Mouse (Mus musculus) embryonic facial prominence, embryonic 14.5 days (tissue): Measurements from ENCODE around the gene 1700049E17Rik1. TPM values are rescaled to one million over a fixed set of nuclear protein-coding genes. Genes with fewer than 3 reads are reported as not detected.
"Not testable (repeated sequence)": the region's sequence is repeated elsewhere in the genome, so short reads cannot be mapped to it uniquely, and the experiment has no call there.

Experiments used
- ATAC-seq: fragments of 200-750 bp; cut with Nextera tagmentation; 2 replicates; pipeline ENCODE4 v1.8.0; 2017; ENCODE audit warnings: low read depth, moderate number of reproducible peaks, moderate TSS enrichment
- DNase-seq: peaks from one replicate; pipeline ENCODE4 v3.0.0-alpha.2; 2015; ENCODE audit warnings: low spot score
- H3K27ac ChIP-seq: fragments of 300-500 bp; sonication (generic); replicated peaks from 2 replicates; pipeline ENCODE4 v1.5.1; 2014; ENCODE audit warnings: low read depth, mild to moderate bottlenecking, low read length, moderate library complexity
- H3K27me3 ChIP-seq: fragments of 300-500 bp; sonication (generic); replicated peaks from 2 replicates; pipeline ENCODE4 v1.6.1; 2014; ENCODE audit warnings: low read length; ENCODE audit not compliant: control insufficient read depth, insufficient read depth
- H3K36me3 ChIP-seq: fragments of 300-500 bp; sonication (generic); 2 replicates; pipeline ENCODE4 v1.6.1; 2014; ENCODE audit warnings: low read length, mixed read lengths; ENCODE audit not compliant: control insufficient read depth, insufficient read depth
- H3K4me1 ChIP-seq: fragments of 300-500 bp; sonication (generic); 2 replicates; pipeline ENCODE4 v1.6.1; 2014; ENCODE audit warnings: antibody characterized with exemption, low read length; ENCODE audit not compliant: control insufficient read depth, insufficient read depth
- H3K4me2 ChIP-seq: fragments of 300-500 bp; sonication (generic); 2 replicates; pipeline ENCODE4 v1.6.1; 2014; ENCODE audit warnings: low read depth, mild to moderate bottlenecking, low read length, moderate library complexity, mixed read lengths
- H3K4me3 ChIP-seq: fragments of 300-500 bp; sonication (generic); 2 replicates; pipeline ENCODE4 v1.5.1; 2014; ENCODE audit warnings: low read depth, mild to moderate bottlenecking, low read length
- H3K9ac ChIP-seq: fragments of 300-500 bp; sonication (generic); 2 replicates; pipeline ENCODE4 v1.6.1; 2014; ENCODE audit warnings: low read depth, mild to moderate bottlenecking, low read length, moderate library complexity, mixed read lengths
- H3K9me3 ChIP-seq: fragments of 300-500 bp; sonication (generic); 2 replicates; pipeline ENCODE4 v1.6.1; 2016; ENCODE audit warnings: low read length; ENCODE audit not compliant: control insufficient read depth
- WGBS: fragments of 180-500 bp; shearing (Covaris S2); extraction: QIAGEN DNeasy Blood & Tissue Kit; methylation state at CpG from one replicate; pipeline ENCODE4 v1.1.7; 2014; 5-methylcytosine and 5-hydroxymethylcytosine counted together
- polyA plus RNA-seq: library from polyadenylated mRNA; unstranded; fragments of >200 nt; fragmentation: Nextera tagmentation; extraction: Ambion mirVana; gene quantifications from 2 replicates; pipeline ENCODE4 v1.2.1, GENCODE M21; 2014

The 1700049E17Rik1 gene
- polyA plus RNA-seq = not detected in 2 replicates

- not testable (repeated sequence) for H3K27ac ChIP-seq, ATAC-seq, DNase-seq, H3K27me3 ChIP-seq, H3K4me3 ChIP-seq, H3K4me1 ChIP-seq, H3K9me3 ChIP-seq, H3K4me2 ChIP-seq, H3K36me3 ChIP-seq, H3K9ac ChIP-seq
- no CpG with 5 or more reads among the region's 1 CpGs for WGBS
Measured at GRCm38 (mm10) chr14:41924649-41925048, at the start of gene 1700049E17Rik1. TSS of gene 1700049E17Rik1 (plus strand) at chr14:41924949.

GRCm38 (mm10) chr14:41907190-41907589, 17.6 kb upstream of the 1700049E17Rik1 start, which contains the start of gene Gm7980:
TSS of gene Gm7980 (minus strand) at chr14:41907290.
- WGBS = no CpG with 5 or more reads among the region's 2 CpGs
- not testable (repeated sequence) for H3K4me1 ChIP-seq, H3K4me3 ChIP-seq, H3K27ac ChIP-seq, H3K36me3 ChIP-seq, H3K27me3 ChIP-seq, ATAC-seq, H3K9ac ChIP-seq, DNase-seq, H3K4me2 ChIP-seq, H3K9me3 ChIP-seq

- H3K4me2 ChIP-seq, H3K4me1 ChIP-seq, H3K9me3 ChIP-seq, H3K9ac ChIP-seq, H3K4me3 ChIP-seq, DNase-seq, ATAC-seq, H3K36me3 ChIP-seq, H3K27me3 ChIP-seq, H3K27ac ChIP-seq: not testable (repeated sequence)
- 100% methylated on average over 1 of the region's 2 CpGs for WGBS
Measured at GRCm38 (mm10) chr14:41943695-41944094, 18.9 kb downstream of the 1700049E17Rik1 start, which contains the start of gene 1700024B05Rik. TSS of gene 1700024B05Rik (plus strand) at chr14:41943995.

- not testable (repeated sequence) for H3K27ac ChIP-seq, H3K4me1 ChIP-seq, H3K4me2 ChIP-seq, H3K9me3 ChIP-seq, ATAC-seq, H3K27me3 ChIP-seq, H3K4me3 ChIP-seq, H3K36me3 ChIP-seq, DNase-seq, H3K9ac ChIP-seq
- WGBS = 65% methylated on average over 4 of the region's 4 CpGs
Measured at GRCm38 (mm10) chr14:41964095-41964494, 39.3 kb downstream of the 1700049E17Rik1 start.

- H3K4me1 ChIP-seq, H3K9me3 ChIP-seq, ATAC-seq, H3K27me3 ChIP-seq, H3K36me3 ChIP-seq, DNase-seq, H3K4me2 ChIP-seq, H3K27ac ChIP-seq, H3K4me3 ChIP-seq, H3K9ac ChIP-seq: not testable (repeated sequence)
- 83% methylated on average over 1 of the region's 1 CpGs for WGBS
Measured at GRCm38 (mm10) chr14:41967827-41968226, 43.1 kb downstream of the 1700049E17Rik1 start, which contains the start of gene Gm6401. TSS of gene Gm6401 (minus strand) at chr14:41967927.

GRCm38 (mm10) chr14:41968596-41968995, 43.8 kb downstream of the 1700049E17Rik1 start:
- not testable (repeated sequence) for H3K9me3 ChIP-seq, DNase-seq, H3K27ac ChIP-seq, H3K4me2 ChIP-seq, H3K4me3 ChIP-seq, H3K36me3 ChIP-seq, H3K27me3 ChIP-seq, H3K9ac ChIP-seq, H3K4me1 ChIP-seq, ATAC-seq
- 67% methylated on average over 3 of the region's 3 CpGs for WGBS

Other genes with a start within 250 kb of the 1700049E17Rik1 start
- not detected in 2 replicates for gene Gm8068, start 223.1 kb upstream of the 1700049E17Rik1 start, polyA plus RNA-seq
- not detected in 2 replicates for gene Gm7929, start 174.3 kb upstream of the 1700049E17Rik1 start, polyA plus RNA-seq
- not detected in 2 replicates for gene Gm47189, start 152.5 kb upstream of the 1700049E17Rik1 start, polyA plus RNA-seq
- gene Gm7980, start 17.7 kb upstream of the 1700049E17Rik1 start, polyA plus RNA-seq = not detected in 2 replicates
- not detected in 2 replicates for gene 1700024B05Rik, start 19.0 kb downstream of the 1700049E17Rik1 start, polyA plus RNA-seq
- not detected in 2 replicates for gene Gm6401, start 43.0 kb downstream of the 1700049E17Rik1 start, polyA plus RNA-seq
- gene Gm3543, start 58.4 kb downstream of the 1700049E17Rik1 start, polyA plus RNA-seq = not detected in 2 replicates
- not detected in 2 replicates for gene Gm7951, start 192.4 kb downstream of the 1700049E17Rik1 start, polyA plus RNA-seq
- not detected in 2 replicates for gene Gm17027, start 237.7 kb downstream of the 1700049E17Rik1 start, polyA plus RNA-seq